Mouse (Mus musculus) ovary, adult 18-20 months (tissue): Measurements from ENCODE around the gene Rab33b.

Experiments
- DNase-seq: peaks from one replicate; pipeline ENCODE4 v3.0.0; 2022; ENCODE audit warnings: low spot score, mixed read lengths

Gene Rab33b

GRCm38 (mm10) chr3:51511983-51512382, 28.3 kb downstream of the Rab33b start:
- DNase-seq, result no peak

- DNase-seq, result no peak
Observed at GRCm38 (mm10) chr3:51517467-51517866, 33.7 kb downstream of the Rab33b start.

GRCm38 (mm10) chr3:51517878-51518762, 34.4 kb downstream of the Rab33b start:
- DNase-seq, result no peak

- DNase-seq, result no peak
Observed at GRCm38 (mm10) chr3:51518763-51519121, 35.0 kb downstream of the Rab33b start.

GRCm38 (mm10) chr3:51521262-51521661, 37.5 kb downstream of the Rab33b start:
- no peak for DNase-seq

- DNase-seq, result no peak
Observed at GRCm38 (mm10) chr3:51525186-51525785, 41.6 kb downstream of the Rab33b start.

- no peak for DNase-seq
Observed at GRCm38 (mm10) chr3:51526891-51527290, 43.2 kb downstream of the Rab33b start.

GRCm38 (mm10) chr3:51531473-51532281, 48.0 kb downstream of the Rab33b start:
- peak; percentile 66 for DNase-seq

- no peak for DNase-seq
Observed at GRCm38 (mm10) chr3:51532282-51532620, 48.5 kb downstream of the Rab33b start.

GRCm38 (mm10) chr3:51533573-51533972, 49.9 kb downstream of the Rab33b start:
- no peak for DNase-seq

- no peak for DNase-seq
Observed at GRCm38 (mm10) chr3:51534013-51534412, 50.3 kb downstream of the Rab33b start.

GRCm38 (mm10) chr3:51539567-51540408, 56.1 kb downstream of the Rab33b start:
- DNase-seq, result peak; percentile 32

- DNase-seq, result no peak
Observed at GRCm38 (mm10) chr3:51540659-51541058, 56.9 kb downstream of the Rab33b start.

- no peak for DNase-seq
Observed at GRCm38 (mm10) chr3:51544442-51545128, 60.9 kb downstream of the Rab33b start.
